Mouse (Mus musculus): Measurements from ENCODE around the gene Tut4.

DNA sequence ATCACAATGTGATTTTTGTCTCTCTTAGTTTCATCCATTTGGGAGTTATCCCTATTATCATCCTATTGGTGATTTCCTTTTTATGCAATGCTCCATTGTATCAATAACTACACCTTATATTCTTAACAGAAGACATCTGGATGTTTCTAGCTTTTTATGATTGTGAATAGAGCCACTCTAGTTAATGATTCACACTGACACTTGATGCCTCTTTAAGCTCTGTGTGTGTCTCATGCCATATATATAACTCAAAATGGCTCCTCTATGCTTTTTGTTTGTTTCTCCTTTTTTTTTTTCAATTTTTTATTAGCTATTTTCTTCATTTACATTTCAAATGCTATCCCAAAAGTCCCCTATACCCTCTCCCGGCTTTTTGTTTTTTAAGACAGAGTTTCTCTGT lies 136.6 kb downstream of the Tut4 start:
- TF ChIP-seq CTCF (IDR thresholded peaks at IDR 0.05; ENCODE audit: extremely low read depth, insufficient read depth, insufficient read length, insufficient replicate concordance): no peak
- no peak for TF ChIP-seq POLR2A (IDR thresholded peaks at IDR 0.05; ENCODE audit: low read depth, low read length)

All from spleen, adult 2 months (tissue).